Mouse (Mus musculus) lung, postnatal 0 days (tissue): Measurements from ENCODE around the gene Snrpa. TPM values are rescaled to one million over a fixed set of nuclear protein-coding genes. Genes with fewer than 3 reads are reported as not detected.
A peak's percentile ranks its signal among the peaks of the same experiment; 100 is the strongest.

ENCODE experiments used
- ATAC-seq: fragments of 200-750 bp; cut with Nextera tagmentation; 2 replicates; pipeline ENCODE4 v1.8.0; 2017; ENCODE audit warnings: moderate library complexity
- DNase-seq: peaks from one replicate; pipeline ENCODE4 v3.0.0-alpha.2; 2016; ENCODE audit warnings: low spot score
- H3K27ac ChIP-seq: fragments of 300-500 bp; sonication (generic); 2 replicates; pipeline ENCODE4 v1.5.1; 2014; ENCODE audit warnings: antibody characterized with exemption, mild to moderate bottlenecking, low read length, mixed read lengths
- H3K27me3 ChIP-seq: fragments of 300-500 bp; sonication (generic); replicated peaks from 2 replicates; pipeline ENCODE4 v1.6.1; 2014; ENCODE audit warnings: low read length, mixed read lengths; ENCODE audit not compliant: insufficient read depth
- H3K36me3 ChIP-seq: fragments of 300-500 bp; sonication (generic); 2 replicates; pipeline ENCODE4 v1.6.1; 2014; ENCODE audit warnings: low read length, mixed read lengths; ENCODE audit not compliant: insufficient read depth
- H3K4me1 ChIP-seq: fragments of 300-500 bp; sonication (generic); 2 replicates; pipeline ENCODE4 v1.6.1; 2014; ENCODE audit warnings: antibody characterized with exemption, low read depth, low read length, mixed read lengths; ENCODE audit not compliant: insufficient read depth
- H3K4me2 ChIP-seq: fragments of 300-500 bp; sonication (generic); replicated peaks from 2 replicates; pipeline ENCODE4 v1.6.1; 2014; ENCODE audit warnings: low read depth, mild to moderate bottlenecking, low read length, moderate library complexity, mixed read lengths
- H3K4me3 ChIP-seq: fragments of 300-500 bp; sonication (generic); 2 replicates; pipeline ENCODE4 v1.5.1; 2014; ENCODE audit warnings: low read depth, low read length
- H3K9ac ChIP-seq: fragments of 300-500 bp; sonication (generic); replicated peaks from 2 replicates; pipeline ENCODE4 v1.6.1; 2014; ENCODE audit warnings: low read depth, mild to moderate bottlenecking
- H3K9me3 ChIP-seq: fragments of 300-500 bp; sonication (generic); 2 replicates; pipeline ENCODE4 v1.6.1; 2016; ENCODE audit warnings: low read length, mixed read lengths
- CTCF ChIP-seq: IDR thresholded peaks from 2 replicates; pipeline ENCODE4 v1.5.1; 2016; ENCODE audit warnings: antibody characterized with exemption, mild to moderate bottlenecking
- EP300 ChIP-seq: IDR thresholded peaks from 2 replicates; pipeline ENCODE4 v1.6.1; 2016; ENCODE audit warnings: antibody characterized with exemption, mild to moderate bottlenecking, control low read depth
- WGBS: fragments of 180-500 bp; shearing (Covaris S2); extraction: QIAGEN DNeasy Blood & Tissue Kit; methylation state at CpG from one replicate; pipeline ENCODE4 v1.1.7; 2014; 5-methylcytosine and 5-hydroxymethylcytosine counted together
- polyA plus RNA-seq: library from polyadenylated mRNA; unstranded; fragments of >200 nt; fragmentation: Nextera tagmentation; extraction: Ambion mirVana; gene quantifications from 2 replicates; pipeline ENCODE4 v1.2.1, GENCODE M21; 2015

The Snrpa gene
- polyA plus RNA-seq, 1 experiment from 2014 or later, result 75.8 TPM

DNA sequence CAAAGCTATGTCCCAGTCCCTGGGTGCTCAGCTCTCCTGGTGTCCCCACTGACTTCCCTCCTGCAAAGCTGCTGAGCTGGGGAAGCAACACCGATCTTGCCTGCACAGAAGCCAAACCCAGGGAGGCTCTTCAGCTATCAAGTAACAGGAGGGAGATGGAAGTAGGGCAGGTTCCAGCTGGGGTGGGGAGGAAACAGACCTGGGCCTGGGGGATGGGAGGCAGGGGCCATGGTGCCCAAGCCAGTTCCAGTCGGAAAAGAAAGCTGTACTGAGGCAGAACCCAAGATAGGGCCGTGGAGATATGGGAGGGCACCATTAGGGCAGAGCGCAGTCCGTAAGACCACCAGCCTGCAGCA, 32.6 kb downstream of the Snrpa start:
- H3K36me3 ChIP-seq, result peaks cover 9% of the 10 kb centered on the region; the same call in 1 of the 2 replicates

DNA sequence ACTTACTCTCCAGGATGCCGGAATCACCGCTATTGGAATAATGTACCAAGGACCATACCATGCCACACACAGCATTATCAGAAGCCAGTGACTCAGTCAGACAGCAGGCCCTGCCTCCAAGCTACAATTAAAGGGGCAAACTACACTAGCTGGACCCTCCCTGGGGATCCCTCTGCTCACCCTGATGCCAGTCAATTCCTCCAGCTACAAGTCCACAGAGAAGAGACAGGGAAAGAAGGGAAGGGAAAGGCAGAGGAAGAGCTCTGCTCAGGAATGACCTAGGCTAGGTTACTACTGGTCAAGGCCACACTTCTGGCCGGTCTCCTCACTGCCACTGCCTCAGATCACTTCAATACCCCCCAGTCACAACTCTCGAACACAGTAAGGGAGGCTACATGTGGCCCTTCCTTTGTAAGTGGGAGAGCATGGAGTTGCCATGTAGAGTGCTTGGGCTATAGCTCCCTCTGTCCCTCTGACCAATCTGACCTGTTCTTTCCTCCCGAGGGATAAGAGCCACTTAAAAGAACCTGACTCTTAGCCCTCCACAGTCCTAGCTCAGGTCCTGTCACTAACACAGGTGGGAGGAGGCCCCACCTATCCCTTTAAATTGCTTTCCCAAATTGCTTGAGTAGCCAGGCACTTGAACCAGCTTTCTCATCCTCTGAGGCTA, 33.2 kb downstream of the Snrpa start:
- Histone ChIP-seq H3K4me1 (peaks cover 40% of the 10 kb centered on the region; the same call in 1 of the 2 replicates), H3K9me3 (no peaks in the 10 kb centered on the region), H3K36me3 (peaks cover 15% of the 10 kb centered on the region; the same call in 1 of the 2 replicates), H3K4me2 (peak overlapping the region; percentile 73), H3K9ac (no peak overlapping the region), H3K4me3 (peak overlapping the region; percentile 8; the same call in 1 of the 2 replicates), H3K27me3 (no peaks in the 10 kb centered on the region), H3K27ac (peak overlapping the region; percentile 43)
- TF ChIP-seq EP300 (no peak), CTCF (no peak)
- ATAC-seq (no peak), DNase-seq (peak; percentile 54)
- WGBS, result 61% methylated on average over 5 of the region's 5 CpGs

More for the DNA sequence above, 32.6 kb downstream of the Snrpa start:
- 67% methylated on average over 5 of the region's 5 CpGs for WGBS
- peaks cover 40% of the 10 kb centered on the region; the same call in 1 of the 2 replicates for H3K4me1 ChIP-seq
- H3K9me3 ChIP-seq, result no peaks in the 10 kb centered on the region
- H3K27ac ChIP-seq, result peak overlapping the region; percentile 43; the same call in 1 of the 2 replicates
- DNase-seq (no peak), ATAC-seq (no peak)
- H3K4me3 ChIP-seq, result peak overlapping the region; percentile 8; the same call in 1 of the 2 replicates
- peak overlapping the region; percentile 73 for H3K4me2 ChIP-seq
- TF ChIP-seq EP300 (no peak), CTCF (no peak)
- H3K9ac ChIP-seq, result no peak overlapping the region
- H3K27me3 ChIP-seq, result no peaks in the 10 kb centered on the region

DNA sequence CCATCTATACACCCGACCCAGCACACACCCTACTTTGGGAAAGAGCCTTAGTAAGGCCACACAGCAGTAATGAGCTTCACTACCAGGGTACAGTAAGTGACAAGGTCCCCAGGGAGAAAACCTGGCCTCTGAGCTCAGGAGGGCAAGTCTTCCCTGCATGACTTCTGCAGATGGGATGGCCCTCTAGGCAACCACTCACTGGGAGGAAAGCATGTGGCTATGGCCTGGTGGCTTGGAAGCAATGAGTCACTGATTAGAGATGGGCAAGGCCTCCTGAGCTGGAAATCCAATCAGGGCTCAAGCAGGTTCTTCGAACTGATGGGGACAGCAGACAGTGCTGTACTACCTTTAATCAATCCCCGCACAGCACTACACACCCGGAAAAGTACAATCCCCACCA, 34.3 kb downstream of the Snrpa start:
- Histone ChIP-seq H3K4me2 (no peak overlapping the region), H3K9ac (no peak overlapping the region), H3K4me1 (peaks cover 36% of the 10 kb centered on the region; the same call in 1 of the 2 replicates), H3K27me3 (no peaks in the 10 kb centered on the region), H3K36me3 (peaks cover 18% of the 10 kb centered on the region; the same call in 1 of the 2 replicates), H3K4me3 (no peak overlapping the region), H3K9me3 (no peaks in the 10 kb centered on the region), H3K27ac (no peak overlapping the region)
- ATAC-seq, result no peak
- DNase-seq, result no peak
- WGBS, result 82% methylated on average over 4 of the region's 4 CpGs
- TF ChIP-seq EP300 (no peak), CTCF (no peak)

DNA sequence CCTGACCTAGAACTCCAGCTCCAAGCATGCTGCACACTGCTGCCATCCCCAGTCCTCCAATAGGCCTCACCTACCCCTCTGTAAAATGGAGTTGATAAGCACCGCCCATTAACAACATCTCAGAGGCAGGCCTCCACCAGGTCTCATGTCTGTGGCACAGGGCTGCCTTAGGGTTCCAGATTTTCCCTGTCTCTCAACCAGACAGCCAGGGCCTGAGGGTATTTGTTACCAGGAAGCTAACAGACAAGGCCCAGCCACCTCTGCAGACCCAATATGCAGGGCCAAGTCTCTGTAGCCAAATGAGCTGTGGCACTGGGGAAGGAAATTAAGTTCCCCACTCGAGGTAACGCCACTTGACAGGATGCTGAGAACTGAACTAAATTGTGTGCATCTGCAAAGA, 35.1 kb downstream of the Snrpa start:
- no peak for ATAC-seq
- peak overlapping the region; percentile 65; the same call in 1 of the 2 replicates for H3K27ac ChIP-seq
- peaks cover 18% of the 10 kb centered on the region; the same call in 1 of the 2 replicates for H3K36me3 ChIP-seq
- no peak for DNase-seq
- WGBS, result 76% methylated on average over 3 of the region's 3 CpGs
- peaks cover 36% of the 10 kb centered on the region; the same call in 1 of the 2 replicates for H3K4me1 ChIP-seq
- H3K9ac ChIP-seq, result no peak overlapping the region
- no peak overlapping the region for H3K4me2 ChIP-seq
- H3K9me3 ChIP-seq, result no peaks in the 10 kb centered on the region
- H3K4me3 ChIP-seq, result no peak overlapping the region
- TF ChIP-seq EP300 (no peak), CTCF (no peak)
- no peaks in the 10 kb centered on the region for H3K27me3 ChIP-seq

DNA sequence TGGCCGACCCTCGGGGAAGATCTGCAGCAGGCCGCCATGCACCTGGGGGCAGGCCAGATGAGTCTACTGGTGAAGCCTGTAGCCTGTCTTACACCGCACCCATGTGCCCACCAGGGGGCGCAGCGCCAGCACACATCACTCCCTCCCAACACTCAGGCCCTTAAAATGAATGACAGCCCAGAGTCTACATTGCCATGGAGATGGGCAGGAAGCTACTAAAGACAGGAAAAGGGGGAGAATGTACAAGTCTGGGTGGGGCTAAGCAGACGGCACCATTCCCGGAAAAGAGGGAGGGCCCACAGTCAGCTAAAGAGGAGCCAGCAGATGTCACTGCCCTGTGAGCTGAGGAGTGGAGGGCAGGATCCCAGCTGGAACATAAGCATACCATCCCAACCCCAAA, 36.2 kb downstream of the Snrpa start:
- H3K27ac ChIP-seq, result peak overlapping the region; percentile 65
- no peak overlapping the region for H3K4me3 ChIP-seq
- no peak overlapping the region for H3K9ac ChIP-seq
- WGBS, result 7% methylated on average over 8 of the region's 8 CpGs
- no peaks in the 10 kb centered on the region for H3K27me3 ChIP-seq
- peaks cover 29% of the 10 kb centered on the region; the same call in 1 of the 2 replicates for H3K4me1 ChIP-seq
- TF ChIP-seq EP300, result peak; percentile 86
- TF ChIP-seq CTCF, result peak; percentile 99
- no peak overlapping the region; the same call in 1 of the 2 replicates for H3K4me2 ChIP-seq
- ATAC-seq (peak; percentile 95), DNase-seq (peak; percentile 98)
- H3K36me3 ChIP-seq, result peaks cover 18% of the 10 kb centered on the region; the same call in 1 of the 2 replicates
- H3K9me3 ChIP-seq, result no peaks in the 10 kb centered on the region

DNA sequence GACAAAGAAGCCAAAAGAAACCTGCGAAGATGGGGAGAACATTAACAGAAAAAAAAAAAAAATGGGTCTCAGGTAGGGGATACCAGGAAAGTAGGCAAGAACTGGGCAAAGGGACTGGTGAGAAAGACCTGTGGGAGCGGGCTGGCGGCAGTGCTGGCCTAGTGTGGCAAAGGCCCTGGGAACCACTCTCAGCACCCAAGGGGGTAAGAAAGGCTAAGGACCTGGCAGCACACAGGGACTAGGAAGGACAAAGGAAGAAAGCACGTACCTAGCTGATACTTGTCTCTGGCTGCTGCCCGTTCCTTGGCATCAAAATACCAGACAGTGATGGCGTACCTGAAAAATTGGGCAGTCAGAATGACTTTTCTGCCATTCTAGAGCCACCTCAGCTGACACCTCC, 36.8 kb downstream of the Snrpa start:
- WGBS, result 97% methylated on average over 6 of the region's 6 CpGs
- Histone ChIP-seq H3K36me3 (peaks cover 18% of the 10 kb centered on the region; the same call in 1 of the 2 replicates), H3K4me1 (peaks cover 23% of the 10 kb centered on the region; the same call in 1 of the 2 replicates)

More for the DNA sequence above, 36.8 kb downstream of the Snrpa start:
- Histone ChIP-seq H3K9me3 (no peaks in the 10 kb centered on the region), H3K4me2 (no peak overlapping the region), H3K4me3 (no peak overlapping the region), H3K27ac (no peak overlapping the region), H3K9ac (no peak overlapping the region), H3K27me3 (no peaks in the 10 kb centered on the region)
- TF ChIP-seq EP300 (no peak), CTCF (no peak)
- DNase-seq, result no peak
- no peak for ATAC-seq
